Mouse (Mus musculus) ES-Bruce4 (cell line): ENCODE data around the gene Cdh23.

Experiments
- CTCF ChIP-seq: IDR thresholded peaks from one replicate; pipeline ENCODE4 v1.8.1; 2011; ENCODE audit warnings: low read depth, low read length
- EP300 ChIP-seq: IDR thresholded peaks from 2 replicates; pipeline ENCODE4 v1.6.1; 2011; ENCODE audit warnings: low read depth, low read length; ENCODE audit not compliant: insufficient read depth
- POLR2A ChIP-seq: IDR thresholded peaks from one replicate; pipeline ENCODE4 v1.8.1; 2011; ENCODE audit warnings: low read length; ENCODE audit not compliant: insufficient read depth

DNA sequence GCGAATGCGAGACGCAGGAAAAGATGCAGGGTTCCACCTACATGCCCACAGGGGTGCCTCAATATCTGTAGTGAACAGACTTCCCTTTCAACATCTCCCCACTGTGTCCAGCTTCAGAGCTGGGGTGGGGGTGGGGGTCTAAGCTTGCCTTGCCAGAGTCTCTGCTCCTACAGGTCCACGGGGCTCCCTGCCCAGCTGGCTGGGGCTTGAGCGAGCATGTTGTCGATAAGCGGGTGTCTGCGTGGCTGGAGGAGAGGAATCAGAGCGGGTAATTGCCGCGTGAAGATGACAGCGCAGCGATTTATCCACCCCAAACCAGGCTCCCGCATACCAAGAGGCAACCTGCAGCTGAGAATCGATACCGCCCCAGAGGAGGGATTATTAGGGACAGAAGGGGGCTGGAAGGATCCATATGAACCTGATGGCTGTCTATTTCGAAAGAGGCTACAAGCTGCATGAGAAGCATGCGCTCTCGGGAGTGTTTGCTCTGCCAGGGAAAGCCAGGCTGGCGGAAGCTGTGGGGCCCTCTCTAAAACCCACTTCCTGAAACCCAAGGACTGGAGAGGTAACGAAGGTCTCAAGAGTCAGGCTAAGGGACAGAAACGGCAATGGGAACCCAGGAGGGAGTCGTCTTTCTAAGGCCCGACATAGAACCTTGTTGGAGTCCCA lies 129.8 kb downstream of the Cdh23 start:
- no peak for TF ChIP-seq POLR2A
- TF ChIP-seq CTCF, result no peak
- TF ChIP-seq EP300, result no peak
